Mouse (Mus musculus): ENCODE results near the gene Olfr1370.

DNA sequence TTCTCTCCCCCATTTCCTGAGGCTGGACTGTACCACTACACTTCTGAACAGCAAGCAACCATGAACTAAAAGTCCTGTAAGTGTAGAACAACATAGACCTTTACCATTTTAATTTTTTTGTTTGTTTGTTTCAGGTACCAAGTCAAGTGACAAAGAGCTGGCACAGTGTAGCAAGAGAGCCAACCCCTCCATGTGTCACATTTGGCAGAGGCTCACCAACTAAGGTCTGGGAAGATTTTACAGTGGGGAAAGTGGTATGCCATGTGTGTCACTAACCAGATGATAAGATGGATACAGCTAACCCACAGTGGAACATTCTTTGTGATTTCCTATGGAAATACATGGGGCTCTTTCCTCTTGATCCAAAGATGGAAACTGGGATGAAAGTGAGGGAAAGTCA, 38.8 kb downstream of the Olfr1370 start:
- TF ChIP-seq POLR2A (IDR thresholded peaks at IDR 0.05; ENCODE audit: insufficient read depth, low read depth, low read length) (no peak), CTCF (IDR thresholded peaks at IDR 0.05) (no peak), EP300 (IDR thresholded peaks at IDR 0.05; ENCODE audit: insufficient read depth, low read depth, low read length) (no peak)
